Mouse (Mus musculus) stomach, postnatal 0 days (tissue): ENCODE measurements around the gene Samd5.

Source experiments
- CTCF ChIP-seq: IDR thresholded peaks from 2 replicates; pipeline ENCODE4 v1.5.1; 2016; ENCODE audit warnings: antibody characterized with exemption, low read depth, mild to moderate bottlenecking, moderate library complexity
- EP300 ChIP-seq: optimal IDR thresholded peaks from 2 replicates; pipeline ENCODE3; 2016; ENCODE audit warnings: antibody characterized with exemption

GRCm38 (mm10) chr10:9679911-9680310 lies 4.9 kb upstream of the Samd5 start:
- TF ChIP-seq CTCF (no peak), EP300 (no peak)
